Mouse (Mus musculus): ENCODE results near the gene Apmap.

GRCm38 (mm10) chr2:150607086-150607485 is 1.3 kb downstream of the Apmap start:
- no peak for TF ChIP-seq CTCF (IDR thresholded peaks at IDR 0.05; ENCODE audit: control insufficient read depth, insufficient read depth, insufficient replicate concordance, low read depth, low read length)
- no peak for TF ChIP-seq POLR2A (IDR thresholded peaks at IDR 0.05; ENCODE audit: control insufficient read depth, low read depth, low read length)
